Mouse (Mus musculus) left cerebral cortex, adult 9 months (tissue): Measurements from ENCODE around the gene Marcksl1.

Experiments
- DNase-seq, 2 experiments: peaks; one replicate each; pipeline ENCODE4 v3.0.0; 2022; ENCODE audit warnings: low spot score in 2 of 2

Marcksl1 gene

GRCm38 (mm10) chr4:129513086-129513767 lies at the start of gene Marcksl1:
Gene Marcksl1, plus strand, starts transcription at chr4:129513581.
- peak in 1 of 2 experiments; percentile 64 for DNase-seq

- no peak for DNase-seq
These were observed 49.0 kb upstream of the Marcksl1 start for GRCm38 (mm10) chr4:129464286-129464815.

GRCm38 (mm10) chr4:129476047-129476446 lies 37.3 kb upstream of the Marcksl1 start:
- no peak for DNase-seq

- no peak for DNase-seq
These were observed 33.5 kb upstream of the Marcksl1 start for GRCm38 (mm10) chr4:129479863-129480262.

GRCm38 (mm10) chr4:129481090-129481489 lies 32.3 kb upstream of the Marcksl1 start:
- DNase-seq, result no peak

- DNase-seq, result no peak
These were observed 22.2 kb upstream of the Marcksl1 start, which contains the start of the genes Tssk3 and Fam229a for GRCm38 (mm10) chr4:129490972-129491880. Gene Tssk3, minus strand, starts transcription at chr4:129491022. Gene Fam229a, plus strand, starts transcription at chr4:129491190.

- DNase-seq, result no peak
These were observed 18.7 kb upstream of the Marcksl1 start for GRCm38 (mm10) chr4:129494681-129495080.

- DNase-seq, result peak; percentile 44 to 52
These were observed 17.5 kb upstream of the Marcksl1 start for GRCm38 (mm10) chr4:129495672-129496562.

GRCm38 (mm10) chr4:129496631-129497030 lies 16.8 kb upstream of the Marcksl1 start:
- no peak for DNase-seq

GRCm38 (mm10) chr4:129498941-129499340 lies 14.4 kb upstream of the Marcksl1 start:
- no peak for DNase-seq

- DNase-seq, result no peak
These were observed 13.4 kb upstream of the Marcksl1 start for GRCm38 (mm10) chr4:129500017-129500416.

- peak in 1 of 2 experiments; percentile 60 for DNase-seq
These were observed 12.5 kb upstream of the Marcksl1 start for GRCm38 (mm10) chr4:129500607-129501566.

GRCm38 (mm10) chr4:129502327-129502888 lies 11.0 kb upstream of the Marcksl1 start:
- no peak for DNase-seq

- DNase-seq, result no peak
These were observed 10.4 kb upstream of the Marcksl1 start for GRCm38 (mm10) chr4:129502901-129503444.

- no peak for DNase-seq
These were observed 7.9 kb upstream of the Marcksl1 start for GRCm38 (mm10) chr4:129505511-129505910.

- DNase-seq, result no peak
These were observed 5.7 kb upstream of the Marcksl1 start for GRCm38 (mm10) chr4:129507434-129508236.

- no peak for DNase-seq
These were observed 5.2 kb upstream of the Marcksl1 start for GRCm38 (mm10) chr4:129508237-129508515.

- no peak for DNase-seq
These were observed 4.4 kb upstream of the Marcksl1 start for GRCm38 (mm10) chr4:129508834-129509600.
